Mouse (Mus musculus): Measurements from ENCODE around the gene Alkal2. TPM values are rescaled to one million over a fixed set of nuclear protein-coding genes. Genes with fewer than 3 reads are reported as not detected.

Gene Alkal2
- total RNA-seq, 2 experiments from 2014 or later = 0.39 to 0.73 TPM

DNA sequence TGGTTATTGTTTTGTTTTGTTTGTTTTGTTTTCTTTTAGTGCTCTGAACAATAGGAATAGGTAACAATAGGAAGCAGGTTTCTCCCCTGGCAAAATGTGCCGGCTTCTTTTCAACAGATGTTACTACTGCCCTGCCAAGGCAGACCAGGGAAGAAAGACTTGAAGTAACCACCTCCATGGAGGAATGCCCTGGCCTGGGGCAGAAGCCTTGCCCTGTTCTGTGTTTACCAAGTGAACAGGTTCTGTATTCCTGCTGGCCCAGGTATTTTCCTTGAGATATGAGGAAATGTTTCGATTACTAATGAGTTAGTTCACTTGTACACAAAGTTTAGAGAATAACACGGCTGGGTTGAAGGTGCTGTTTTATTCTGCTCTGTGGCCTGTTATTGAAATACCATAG lies 28.7 kb downstream of the Alkal2 start:
- DNase-seq (ENCODE audit: low spot score in 2 of 2) = no peak

DNA sequence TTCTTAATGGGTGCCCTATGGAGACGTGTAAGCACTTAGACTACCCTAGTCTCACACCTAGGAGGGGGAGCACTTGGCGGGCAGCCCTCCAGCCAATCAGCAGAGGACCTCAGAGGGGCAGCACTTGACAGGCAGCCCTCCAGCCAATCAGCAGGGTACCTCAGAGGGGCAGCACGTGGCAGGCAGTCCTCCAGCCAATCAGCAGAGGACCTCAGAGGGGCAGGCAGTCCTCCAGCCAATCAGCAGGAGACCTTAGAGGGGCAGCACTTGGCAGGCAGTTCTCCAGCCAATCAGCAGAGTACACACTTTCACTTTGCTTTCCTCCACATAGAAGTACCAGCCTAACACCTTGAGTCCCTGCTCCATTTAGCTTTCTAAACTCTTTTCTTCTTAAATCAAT lies 38.3 kb downstream of the Alkal2 start:
- DNase-seq (ENCODE audit: low spot score in 2 of 2) = no peak

GRCm38 (mm10) chr12:30928182-30928581 lies 44.1 kb downstream of the Alkal2 start:
- DNase-seq (ENCODE audit: low spot score in 2 of 2) = no peak

DNA sequence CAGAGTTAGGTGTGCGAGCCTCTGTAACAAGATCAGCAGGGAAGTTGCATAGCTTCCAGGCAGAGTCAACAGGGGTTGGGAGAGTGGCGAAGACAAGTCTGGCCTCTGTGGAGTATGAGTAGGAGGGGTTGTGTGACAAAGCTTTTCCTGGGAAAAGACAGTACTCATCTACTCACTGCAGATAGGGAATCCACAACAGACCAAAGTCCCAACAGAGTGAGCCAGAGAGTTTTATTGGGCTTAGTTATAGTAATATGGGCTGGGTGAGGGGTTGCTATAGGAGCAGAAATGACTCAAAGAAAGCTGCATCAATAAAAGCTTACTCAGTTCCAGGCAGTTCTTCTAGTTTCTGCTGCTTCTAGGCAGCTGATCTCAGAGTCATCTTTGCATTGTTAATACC lies 49.2 kb downstream of the Alkal2 start:
- DNase-seq (ENCODE audit: low spot score in 2 of 2) = no peak

GRCm38 (mm10) chr12:30936899-30937298 lies 52.8 kb downstream of the Alkal2 start:
- DNase-seq (ENCODE audit: low spot score in 2 of 2) = no peak

Other genes with a start within 250 kb of the Alkal2 start
- gene Acp1, start 27.3 kb downstream of the Alkal2 start, total RNA-seq (2021) = 10 to 100 TPM; 74.9 to 81.0 TPM
- 10 to 100 TPM in 1 of 2 experiments, 1 to 10 TPM in 1; 7.8 to 11.4 TPM for gene Sh3yl1, start 27.3 kb downstream of the Alkal2 start, total RNA-seq (2021)
- 1 to 10 TPM; 1.4 to 1.9 TPM for gene Fam110c, start 189.5 kb downstream of the Alkal2 start, total RNA-seq (2021)

All from adrenal gland, postnatal 4 days (tissue).